Comparison of ENCODE assay signal across 10 mouse cellular contexts in genomic region chr17:5827836-5828582, GRCm38 (mm10). TPM values are rescaled to one million over a fixed set of nuclear protein-coding genes. Genes with fewer than 3 reads are reported as not detected.
DNase-seq lines count a peak whose midpoint lies in the region; ATAC-seq and TF ChIP-seq lines count a peak whose summit lies in the region.
"Had no signal": no experiment of that assay in that cellular context is flagged by ENCODE, and none has a peak within 500 bp of the region (broad histone marks: within the 10 kb centered on the region; RNA-seq: fewer than 3 reads in every experiment).

No protein-coding gene starts in this region.

- no peak for DNase-seq in kidney, postnatal 0 days (ENCODE audit: low spot score)
- DNase-seq in kidney, postnatal 14 days = no peak
- DNase-seq in urinary bladder, adult 2 months (ENCODE audit: low spot score) = no peak
- DNase-seq in left cerebral cortex, postnatal 10 days (ENCODE audit: extremely low spot score in 1 of 2, low spot score in 2 of 2) = no peak
- DNase-seq in urinary bladder, postnatal 10 days (ENCODE audit: low spot score) = no peak
- DNase-seq: lung, adult 18-20 months; thymus, postnatal 36 days had no signal

- H3K4me1 ChIP-seq in kidney, postnatal 0 days (replicated peaks; ENCODE audit: insufficient read depth, low read length) = no peaks in the 10 kb centered on the region
- H3K4me1 ChIP-seq in embryonic facial prominence, embryonic 13.5 days = peaks cover 7% of the 10 kb centered on the region
- H3K4me1 ChIP-seq in limb, embryonic 12.5 days (replicated peaks) = peaks cover 9% of the 10 kb centered on the region; the same call in 1 of the 2 replicates
- peaks cover 5% of the 10 kb centered on the region for H3K4me1 ChIP-seq in olfactory bulb, adult 2 months (ENCODE audit: control insufficient read depth, insufficient read depth, low read length)

- H3K27me3 ChIP-seq in kidney, postnatal 0 days (ENCODE audit: insufficient read depth, low read length) = no peaks in the 10 kb centered on the region
- H3K27me3 ChIP-seq in embryonic facial prominence, embryonic 13.5 days = no peaks in the 10 kb centered on the region
- no peaks in the 10 kb centered on the region for H3K27me3 ChIP-seq in limb, embryonic 12.5 days

- peak overlapping the region; percentile 31; the same call in 1 of the 2 replicates for H3K4me2 ChIP-seq in kidney, postnatal 0 days (ENCODE audit: low read length)
- H3K4me2 ChIP-seq in embryonic facial prominence, embryonic 13.5 days = peak overlapping the region; percentile 53
- H3K4me2 ChIP-seq in limb, embryonic 12.5 days = peak overlapping the region; percentile 36

- no peak for ATAC-seq in kidney, postnatal 0 days (replicated peaks; ENCODE audit: low FRiP score, low read depth)
- ATAC-seq in embryonic facial prominence, embryonic 13.5 days (ENCODE audit: insufficient number of reproducible peaks, insufficient read depth, low FRiP score, low TSS enrichment, low read depth) = no peak
- no peak for ATAC-seq in limb, embryonic 12.5 days (ENCODE audit: insufficient number of reproducible peaks, insufficient read depth, low FRiP score, low TSS enrichment, low read depth)

- no peaks in the 10 kb centered on the region for H3K36me3 ChIP-seq in kidney, postnatal 0 days (ENCODE audit: insufficient read depth, low read length)
- no peaks in the 10 kb centered on the region for H3K36me3 ChIP-seq in embryonic facial prominence, embryonic 13.5 days
- no peaks in the 10 kb centered on the region for H3K36me3 ChIP-seq in limb, embryonic 12.5 days

- H3K27ac ChIP-seq in kidney, postnatal 0 days = no peak overlapping the region
- H3K27ac ChIP-seq in embryonic facial prominence, embryonic 13.5 days = no peak overlapping the region
- no peak overlapping the region for H3K27ac ChIP-seq in limb, embryonic 12.5 days
- H3K27ac ChIP-seq in olfactory bulb, adult 2 months (ENCODE audit: insufficient read depth, low read depth, low read length) = no peak overlapping the region

- TF ChIP-seq CTCF in kidney, postnatal 0 days (IDR thresholded peaks at IDR 0.05; ENCODE audit: low read depth) = no peak
- TF ChIP-seq CTCF in olfactory bulb, adult 2 months (IDR thresholded peaks at IDR 0.05; ENCODE audit: insufficient read depth, low read depth, low read length) = no peak

- H3K4me3 ChIP-seq in kidney, postnatal 0 days (replicated peaks; ENCODE audit: low read depth, low read length) = no peak overlapping the region
- peak overlapping the region; percentile 9; the same call in 1 of the 2 replicates for H3K4me3 ChIP-seq in embryonic facial prominence, embryonic 13.5 days
- H3K4me3 ChIP-seq in limb, embryonic 12.5 days (replicated peaks) = 0 out of 2 replicates have a peak overlapping the region, but pooled peaks have one; percentile 9
- H3K4me3 ChIP-seq in olfactory bulb, adult 2 months (ENCODE audit: insufficient read depth, low read depth, low read length) = peak overlapping the region; percentile 30

- H3K9ac ChIP-seq in kidney, postnatal 0 days (ENCODE audit: low read depth, low read length) = no peak overlapping the region
- H3K9ac ChIP-seq in embryonic facial prominence, embryonic 13.5 days = no peak overlapping the region
- 0 out of 2 replicates have a peak overlapping the region, but pooled peaks have one; percentile 34 for H3K9ac ChIP-seq in limb, embryonic 12.5 days (replicated peaks)

- no peak for TF ChIP-seq POLR2A in olfactory bulb, adult 2 months (IDR thresholded peaks at IDR 0.05; ENCODE audit: insufficient read depth, low read depth, low read length)

- 21% methylated on average over 14 of the region's 15 CpGs for WGBS in kidney, postnatal 0 days
- WGBS in embryonic facial prominence, embryonic 13.5 days = 9% methylated on average over 14 of the region's 15 CpGs
- WGBS in limb, embryonic 12.5 days = 15% methylated on average over 14 of the region's 15 CpGs
- 9% methylated on average over 15 of the region's 15 CpGs for WGBS in olfactory bulb, adult 2 months

- no peaks in the 10 kb centered on the region for H3K9me3 ChIP-seq in kidney, postnatal 0 days (replicated peaks; ENCODE audit: low read length)
- H3K9me3 ChIP-seq in embryonic facial prominence, embryonic 13.5 days = no peaks in the 10 kb centered on the region
- H3K9me3 ChIP-seq in limb, embryonic 12.5 days = no peaks in the 10 kb centered on the region

- intact Hi-C loops in left cerebral cortex, postnatal 10 days (cut with DNase I) = no loop called here

RNA-seq across cellular contexts. Expression of gene Snx9, which starts 13.1 kb away (rescaled TPM):
- polyA plus RNA-seq in kidney, postnatal 0 days (2015; fragmentation: Nextera tagmentation; extraction: Ambion mirVana) = 41.7 and 41.9 TPM in 2 replicates
- polyA plus RNA-seq in embryonic facial prominence, embryonic 13.5 days (2015; fragmentation: Nextera tagmentation; extraction: Ambion mirVana) = 22.9 and 23.4 TPM in 2 replicates
- 28.9 and 30.6 TPM in 2 replicates for polyA plus RNA-seq in limb, embryonic 12.5 days (2016; fragmentation: Nextera tagmentation; extraction: Ambion mirVana)
- not detected in 2 replicates for polyA plus RNA-seq in olfactory bulb, adult 2 months (2012; ENCODE audit: insufficient read depth, insufficient read length, low replicate concordance, missing spikeins)
- polyA plus RNA-seq in urinary bladder, adult 2 months (2012; rRNA removed) = 51.0 and 51.8 TPM in 2 replicates
- 10 to 100 TPM in 1 of 2 experiments, 1 to 10 TPM in 1; 10.0 to 10.9 TPM for total RNA-seq in left cerebral cortex, postnatal 10 days (2021)

Comparison
In these comparisons a context has a peak if more than half of its experiments do, and no peak if none do; other contexts are left out.
1. RNA of gene Snx9, which starts 13.1 kb away (polyA plus RNA-seq): 51.0 to 51.8 TPM in urinary bladder, adult 2 months, 41.7 to 41.9 TPM in kidney, postnatal 0 days, 28.9 to 30.6 TPM in limb, embryonic 12.5 days and 22.9 to 23.4 TPM in embryonic facial prominence, embryonic 13.5 days; not detected in olfactory bulb, adult 2 months; every median in the first group is over 10 times any median in the second.
2. Peak in every context shown above with its lines, with median percentiles within 50 percentile points of each other: H3K4me2 ChIP-seq.